Mouse (Mus musculus) limb, embryonic 15.5 days (tissue): Measurements from ENCODE around the gene Il11ra1. TPM values are rescaled to one million over a fixed set of nuclear protein-coding genes. Genes with fewer than 3 reads are reported as not detected.
A peak's percentile ranks its signal among the peaks of the same experiment; 100 is the strongest.
"Not testable (repeated sequence)": the region's sequence is repeated elsewhere in the genome, so short reads cannot be mapped to it uniquely, and the experiment has no call there.

Experiments used
- ATAC-seq: fragments of 200-750 bp; cut with Nextera tagmentation; 2 replicates; pipeline ENCODE4 v1.8.0; 2017; ENCODE audit warnings: low read depth, moderate TSS enrichment; ENCODE audit not compliant: insufficient number of reproducible peaks, low FRiP score, low TSS enrichment
- H3K27ac ChIP-seq: fragments of 300-500 bp; sonication (generic); 2 replicates; pipeline ENCODE4 v1.5.1; 2015; ENCODE audit warnings: moderate library complexity, mild to moderate bottlenecking, inconsistent platforms
- H3K27me3 ChIP-seq: fragments of 300-500 bp; sonication (generic); 2 replicates; pipeline ENCODE4 v1.6.1; 2015; ENCODE audit warnings: inconsistent platforms
- H3K36me3 ChIP-seq: fragments of 300-500 bp; sonication (generic); 2 replicates; pipeline ENCODE4 v1.6.1; 2015; ENCODE audit warnings: inconsistent platforms
- H3K4me1 ChIP-seq: fragments of 300-500 bp; sonication (generic); 2 replicates; pipeline ENCODE4 v1.6.1; 2015; ENCODE audit warnings: inconsistent platforms
- H3K4me2 ChIP-seq: fragments of 300-500 bp; sonication (generic); 2 replicates; pipeline ENCODE4 v1.6.1; 2015; ENCODE audit warnings: mild to moderate bottlenecking, inconsistent platforms
- H3K4me3 ChIP-seq: fragments of 300-500 bp; sonication (generic); 2 replicates; pipeline ENCODE4 v1.5.1; 2015; ENCODE audit warnings: mild to moderate bottlenecking, inconsistent platforms
- H3K9ac ChIP-seq: fragments of 300-500 bp; sonication (generic); 2 replicates; pipeline ENCODE4 v1.6.1; 2015; ENCODE audit warnings: inconsistent platforms
- H3K9me3 ChIP-seq: fragments of 300-500 bp; sonication (generic); 2 replicates; pipeline ENCODE4 v1.6.1; 2016; ENCODE audit warnings: inconsistent platforms
- WGBS: fragments of 180-500 bp; shearing (Covaris S2); methylation state at CpG from one replicate; pipeline ENCODE4 v1.1.7; 2015; 5-methylcytosine and 5-hydroxymethylcytosine counted together
- polyA plus RNA-seq: library from polyadenylated mRNA; unstranded; fragments of >200 nt; fragmentation: Nextera tagmentation; extraction: Ambion mirVana; gene quantifications from 2 replicates; pipeline ENCODE4 v1.2.1, GENCODE M21; 2015

The Il11ra1 gene
- 431 and 444 TPM in 2 replicates for polyA plus RNA-seq

DNA sequence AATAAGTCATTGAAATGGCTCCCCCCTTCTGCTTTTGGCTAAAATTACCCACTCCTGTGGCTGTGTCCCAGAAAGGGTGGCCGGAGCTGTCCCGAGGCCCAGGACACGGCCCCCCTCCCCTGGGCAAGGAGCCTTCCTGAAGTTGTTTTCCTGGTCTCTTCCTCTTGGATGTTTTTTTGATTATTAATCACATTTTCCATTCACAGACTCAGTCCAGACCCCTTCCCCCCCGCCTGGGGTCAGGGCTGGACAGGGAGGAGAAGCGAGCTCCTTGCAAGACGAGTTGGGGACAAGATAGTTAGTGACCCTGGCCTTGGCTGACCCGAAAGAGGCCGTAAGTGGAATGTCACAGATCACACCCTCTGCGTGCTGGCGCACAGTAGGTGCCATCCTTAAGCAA lies at the start of gene Il11ra1:
Gene Il11ra1 (plus strand): TSS at position 207 of the 400 bp plus-strand sequence.
- not testable (repeated sequence) for H3K4me1 ChIP-seq, H3K27ac ChIP-seq, ATAC-seq, H3K9ac ChIP-seq, H3K4me3 ChIP-seq, H3K9me3 ChIP-seq, H3K4me2 ChIP-seq, H3K36me3 ChIP-seq
- 82% methylated on average over 10 of the region's 10 CpGs for WGBS
- peaks cover 16% of the 10 kb centered on the region for H3K27me3 ChIP-seq

DNA sequence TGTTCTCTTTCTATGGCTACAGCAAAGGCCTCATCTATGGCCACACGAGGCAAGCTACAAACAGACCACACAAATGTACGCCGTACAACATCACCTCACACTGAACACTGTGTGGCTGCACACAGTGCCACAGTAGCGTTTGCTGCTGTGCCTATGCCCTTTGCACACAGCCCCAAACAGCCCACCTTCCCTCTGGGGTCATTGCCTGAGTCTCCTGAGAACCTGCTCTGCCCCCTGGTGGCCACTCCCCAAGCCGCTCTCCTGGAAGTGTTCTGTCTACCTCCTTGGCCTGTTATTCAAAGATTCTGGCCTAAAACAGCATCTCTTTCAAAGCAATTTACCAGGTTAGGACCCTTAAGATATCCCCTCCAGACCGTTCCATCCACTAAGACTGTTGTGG lies 46.5 kb upstream of the Il11ra1 start:
- WGBS: 45% methylated on average over 6 of the region's 6 CpGs
- ATAC-seq: no peak

DNA sequence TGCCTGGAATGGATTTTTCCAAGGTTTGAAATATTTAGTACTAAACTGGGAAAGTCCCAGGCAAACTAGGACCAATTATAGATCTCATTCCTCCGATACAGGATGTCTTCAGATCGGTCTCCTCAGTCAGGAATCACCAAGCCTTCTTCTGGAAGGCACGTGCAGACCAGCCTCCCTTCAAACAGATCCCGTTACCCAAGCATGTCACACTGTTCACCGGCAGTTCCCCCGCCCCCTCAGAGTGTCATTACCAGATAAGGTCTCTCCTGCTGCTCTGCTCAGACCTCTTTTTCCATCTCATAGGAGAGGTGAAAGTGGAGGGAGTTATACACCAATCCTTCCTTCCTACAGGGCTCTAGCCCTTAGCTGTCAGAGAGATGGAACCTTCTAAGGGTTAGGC lies 46.1 kb upstream of the Il11ra1 start:
- Histone ChIP-seq H3K27me3 (peaks cover 49% of the 10 kb centered on the region), H3K9ac (no peak overlapping the region)
- 57% methylated on average over 6 of the region's 6 CpGs for WGBS

More for the DNA sequence above, 46.5 kb upstream of the Il11ra1 start:
- H3K4me1 ChIP-seq: peaks cover 5% of the 10 kb centered on the region
- H3K27me3 ChIP-seq: peaks cover 47% of the 10 kb centered on the region
- no peaks in the 10 kb centered on the region for H3K9me3 ChIP-seq
- H3K9ac ChIP-seq: no peak overlapping the region
- no peak overlapping the region for H3K4me2 ChIP-seq
- H3K4me3 ChIP-seq: no peak overlapping the region
- H3K36me3 ChIP-seq: no peaks in the 10 kb centered on the region
- no peak overlapping the region for H3K27ac ChIP-seq

DNA sequence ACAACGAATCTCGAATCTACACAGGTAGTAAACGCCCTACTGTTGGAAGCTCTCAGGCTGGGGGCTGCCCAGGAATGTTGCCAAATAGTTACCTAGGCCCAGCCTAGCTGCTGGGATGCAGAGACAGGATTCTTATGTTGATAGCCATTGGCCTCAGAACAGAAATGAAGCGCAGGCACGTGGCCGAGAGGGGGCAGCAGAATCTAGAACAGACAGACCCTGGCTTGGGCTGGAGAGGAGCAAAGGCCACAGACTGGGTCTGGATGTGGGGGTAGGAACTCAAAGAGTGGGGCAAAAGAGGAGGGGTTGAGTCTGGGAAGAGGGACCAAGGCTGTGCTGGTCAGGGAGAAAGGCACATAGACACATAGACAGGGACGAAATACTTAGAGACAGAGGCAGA lies 45.6 kb upstream of the Il11ra1 start:
- peaks cover 14% of the 10 kb centered on the region for H3K4me1 ChIP-seq
- no peak overlapping the region for H3K27ac ChIP-seq
- H3K9ac ChIP-seq: no peak overlapping the region
- no peak for ATAC-seq
- 13% methylated on average over 7 of the region's 7 CpGs for WGBS
- H3K27me3 ChIP-seq: peaks cover 53% of the 10 kb centered on the region
- no peaks in the 10 kb centered on the region for H3K9me3 ChIP-seq
- H3K36me3 ChIP-seq: no peaks in the 10 kb centered on the region
- no peak overlapping the region for H3K4me2 ChIP-seq
- no peak overlapping the region for H3K4me3 ChIP-seq

More for the DNA sequence above, 46.1 kb upstream of the Il11ra1 start:
- Histone ChIP-seq H3K4me3 (no peak overlapping the region), H3K4me2 (no peak overlapping the region), H3K27ac (no peak overlapping the region), H3K36me3 (no peaks in the 10 kb centered on the region), H3K4me1 (peaks cover 10% of the 10 kb centered on the region), H3K9me3 (no peaks in the 10 kb centered on the region)
- ATAC-seq: no peak

DNA sequence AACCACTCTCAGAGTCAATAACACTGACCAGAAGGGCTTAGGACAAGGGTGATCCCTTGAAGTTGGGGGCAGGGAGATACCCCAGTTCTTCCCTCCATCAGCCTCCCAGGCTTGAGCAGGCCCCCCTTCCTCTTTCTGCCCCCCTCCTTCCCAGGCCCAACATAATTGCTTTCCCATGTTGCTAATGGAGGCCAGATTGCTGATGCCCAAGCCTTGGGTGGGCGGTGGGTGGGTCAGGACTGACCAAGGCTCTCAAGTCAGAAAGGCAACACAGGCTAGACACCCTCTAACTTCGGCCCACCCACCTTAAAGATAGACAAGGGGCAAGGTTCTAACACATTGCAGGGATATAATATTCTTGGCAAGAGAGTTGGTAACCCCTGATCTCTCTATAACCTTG lies 44.3 kb upstream of the Il11ra1 start:
- Histone ChIP-seq H3K9me3 (no peaks in the 10 kb centered on the region), H3K27me3 (peaks cover 58% of the 10 kb centered on the region), H3K9ac (no peak overlapping the region), H3K4me3 (no peak overlapping the region), H3K4me2 (no peak overlapping the region), H3K36me3 (no peaks in the 10 kb centered on the region), H3K4me1 (peaks cover 25% of the 10 kb centered on the region), H3K27ac (no peak overlapping the region)
- 63% methylated on average over 2 of the region's 2 CpGs for WGBS
- no peak for ATAC-seq

DNA sequence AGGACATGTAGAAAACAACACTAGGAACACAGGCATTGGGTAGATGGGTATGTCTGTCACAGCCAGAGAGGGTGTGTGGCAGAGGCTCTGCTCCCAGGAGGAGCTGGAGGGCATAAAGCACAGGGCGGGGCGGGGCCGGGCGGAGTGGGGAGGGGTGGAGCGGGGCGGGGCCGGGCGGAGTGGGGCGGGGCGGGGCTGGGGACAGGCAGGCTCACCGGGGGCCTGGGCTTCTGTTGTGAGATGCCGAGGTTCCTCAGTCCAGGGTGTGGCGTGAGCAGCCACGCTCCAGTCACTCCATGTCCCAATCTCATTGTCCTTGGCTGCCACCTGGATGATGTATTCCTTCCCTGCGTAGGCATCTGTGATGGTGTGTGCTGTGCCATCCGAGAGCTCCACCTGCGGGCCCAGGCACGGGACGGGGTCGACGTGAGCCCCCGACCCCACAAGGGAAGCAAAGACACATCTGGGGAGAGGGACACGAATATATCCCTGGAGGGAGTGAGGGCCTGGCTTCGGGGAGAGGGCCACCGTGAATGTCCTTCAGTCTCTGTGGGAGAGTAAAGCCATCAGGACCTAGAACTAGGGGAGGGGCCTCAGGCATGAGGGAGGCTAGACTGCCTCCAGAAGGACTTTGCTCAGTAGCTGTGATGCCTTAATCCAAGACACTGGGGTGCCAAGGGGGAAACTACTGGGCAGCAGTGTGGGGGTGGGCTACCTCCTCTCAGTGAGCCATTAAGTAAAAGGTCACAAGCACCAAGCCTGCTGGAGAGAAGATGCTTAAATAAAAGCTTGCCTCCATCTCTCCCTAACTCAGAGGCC lies 41.0 kb upstream of the Il11ra1 start:
- no peak for ATAC-seq
- H3K4me3 ChIP-seq: no peak overlapping the region
- H3K36me3 ChIP-seq: no peaks in the 10 kb centered on the region
- no peak overlapping the region for H3K27ac ChIP-seq
- peaks cover 68% of the 10 kb centered on the region for H3K27me3 ChIP-seq
- H3K4me2 ChIP-seq: no peak overlapping the region
- peaks cover 51% of the 10 kb centered on the region for H3K4me1 ChIP-seq
- WGBS: 13% methylated on average over 25 of the region's 25 CpGs
- H3K9me3 ChIP-seq: no peaks in the 10 kb centered on the region
- no peak overlapping the region for H3K9ac ChIP-seq

DNA sequence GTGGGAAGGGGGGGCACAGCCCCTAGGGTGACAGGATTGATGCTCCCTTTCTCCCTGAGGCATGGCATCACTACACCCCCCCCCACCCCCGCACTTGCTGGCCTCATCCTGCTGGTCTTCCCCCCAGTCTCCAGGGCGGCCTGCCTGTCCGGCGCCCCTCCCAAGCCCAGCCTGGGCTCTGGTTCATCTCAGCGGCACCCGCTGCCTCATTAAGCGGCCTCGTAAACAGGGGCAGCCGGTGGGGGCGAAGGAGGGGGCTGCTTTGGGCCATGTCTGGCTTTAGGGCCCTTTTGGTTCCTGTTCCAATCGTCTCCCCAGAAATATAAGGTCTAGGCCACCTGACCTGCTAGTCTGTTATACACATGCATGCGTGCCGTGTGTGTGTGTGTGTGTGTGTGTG lies 40.2 kb upstream of the Il11ra1 start:
- 28% methylated on average over 13 of the region's 13 CpGs for WGBS

DNA sequence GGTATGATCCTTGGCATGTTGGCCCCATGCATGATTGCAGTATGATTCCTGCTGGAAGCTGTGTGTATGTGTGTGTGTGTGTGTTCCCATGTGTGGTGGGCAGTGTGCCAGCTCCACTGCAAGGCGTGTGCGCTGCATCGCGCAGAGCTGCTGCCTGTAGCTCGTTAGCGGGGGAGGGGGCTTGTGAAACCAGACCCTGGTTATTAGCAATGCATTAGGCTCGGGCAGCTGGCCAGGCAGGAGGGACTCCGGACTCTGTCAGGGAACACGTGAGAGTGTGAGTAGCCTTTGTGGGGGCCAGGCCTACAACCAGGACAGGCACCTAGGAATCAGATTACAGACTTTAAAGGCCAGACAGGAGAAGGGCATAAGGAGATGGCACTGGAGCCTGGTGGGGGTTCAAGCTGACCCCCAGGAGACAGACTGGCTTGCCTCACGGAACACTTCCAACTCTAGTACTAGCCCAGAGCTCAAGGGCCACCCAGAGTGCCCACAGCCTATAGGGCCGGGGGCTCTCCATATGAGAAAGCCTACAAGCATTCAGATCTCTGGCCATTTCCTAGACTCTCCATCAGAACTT lies 38.8 kb upstream of the Il11ra1 start:
- H3K9ac ChIP-seq: no peak overlapping the region
- ATAC-seq: peak; percentile 21; the same call in 1 of the 2 replicates
- no peak overlapping the region for H3K27ac ChIP-seq
- H3K36me3 ChIP-seq: no peaks in the 10 kb centered on the region
- peaks cover 67% of the 10 kb centered on the region for H3K27me3 ChIP-seq
- H3K4me1 ChIP-seq: peaks cover 68% of the 10 kb centered on the region
- 18% methylated on average over 11 of the region's 11 CpGs for WGBS
- no peak overlapping the region for H3K4me3 ChIP-seq
- H3K4me2 ChIP-seq: no peak overlapping the region
- no peaks in the 10 kb centered on the region for H3K9me3 ChIP-seq

More for the DNA sequence above, 40.2 kb upstream of the Il11ra1 start:
- Histone ChIP-seq H3K9ac (no peak overlapping the region), H3K9me3 (no peaks in the 10 kb centered on the region), H3K4me1 (peaks cover 56% of the 10 kb centered on the region), H3K4me2 (no peak overlapping the region), H3K27ac (no peak overlapping the region), H3K36me3 (no peaks in the 10 kb centered on the region), H3K27me3 (peaks cover 69% of the 10 kb centered on the region), H3K4me3 (no peak overlapping the region)
- no peak for ATAC-seq

DNA sequence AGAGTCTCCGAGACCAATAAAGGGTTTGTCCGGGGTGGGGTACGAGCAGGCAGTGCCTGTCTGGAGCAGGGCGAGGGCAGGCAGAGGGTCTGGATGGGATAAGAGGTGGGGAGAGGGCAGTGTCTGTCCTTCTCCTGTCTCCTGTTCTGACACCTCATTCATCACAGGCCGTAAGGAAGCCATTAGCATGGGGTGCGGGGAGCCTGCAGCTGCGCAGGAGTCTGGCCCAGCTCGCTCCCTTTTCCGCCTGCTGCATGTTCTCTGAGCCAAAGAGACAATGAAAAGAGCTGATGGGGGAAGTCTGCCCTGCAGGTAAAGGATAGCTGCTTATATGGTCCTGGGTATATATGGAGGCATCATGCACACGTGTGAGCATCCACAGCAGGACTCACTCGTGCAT lies 37.1 kb upstream of the Il11ra1 start:
- Histone ChIP-seq H3K4me2 (no peak overlapping the region), H3K4me1 (peaks cover 71% of the 10 kb centered on the region), H3K4me3 (no peak overlapping the region), H3K27ac (no peak overlapping the region), H3K9ac (no peak overlapping the region), H3K27me3 (peaks cover 58% of the 10 kb centered on the region), H3K9me3 (no peaks in the 10 kb centered on the region), H3K36me3 (no peaks in the 10 kb centered on the region)
- no peak for ATAC-seq
- 36% methylated on average over 11 of the region's 11 CpGs for WGBS

DNA sequence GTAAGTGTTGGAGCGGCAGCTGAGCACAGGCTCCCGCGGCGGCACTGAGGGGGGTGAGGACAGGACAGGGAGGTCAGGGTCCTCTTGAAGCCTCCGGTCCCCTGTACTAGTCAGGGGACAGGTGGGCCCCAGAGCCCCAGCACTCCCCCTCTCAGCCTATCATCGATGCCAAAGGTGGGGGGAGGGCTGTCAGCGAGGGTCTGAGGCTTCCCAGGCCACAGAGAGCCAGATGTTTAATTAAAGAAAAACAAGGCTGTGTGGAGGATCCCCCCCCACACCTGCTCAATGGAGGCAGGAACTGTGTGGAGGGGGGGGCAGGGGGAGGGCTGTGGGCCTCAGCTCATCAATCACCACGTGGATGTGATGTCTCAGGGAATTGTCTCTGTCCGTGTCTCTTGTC lies 36.2 kb upstream of the Il11ra1 start:
- no peak for ATAC-seq
- H3K27me3 ChIP-seq: peaks cover 58% of the 10 kb centered on the region
- H3K27ac ChIP-seq: no peak overlapping the region
- no peaks in the 10 kb centered on the region for H3K36me3 ChIP-seq
- 21% methylated on average over 9 of the region's 9 CpGs for WGBS
- H3K4me1 ChIP-seq: peaks cover 63% of the 10 kb centered on the region
- no peaks in the 10 kb centered on the region for H3K9me3 ChIP-seq
- no peak overlapping the region for H3K4me3 ChIP-seq
- no peak overlapping the region for H3K9ac ChIP-seq
- H3K4me2 ChIP-seq: no peak overlapping the region

DNA sequence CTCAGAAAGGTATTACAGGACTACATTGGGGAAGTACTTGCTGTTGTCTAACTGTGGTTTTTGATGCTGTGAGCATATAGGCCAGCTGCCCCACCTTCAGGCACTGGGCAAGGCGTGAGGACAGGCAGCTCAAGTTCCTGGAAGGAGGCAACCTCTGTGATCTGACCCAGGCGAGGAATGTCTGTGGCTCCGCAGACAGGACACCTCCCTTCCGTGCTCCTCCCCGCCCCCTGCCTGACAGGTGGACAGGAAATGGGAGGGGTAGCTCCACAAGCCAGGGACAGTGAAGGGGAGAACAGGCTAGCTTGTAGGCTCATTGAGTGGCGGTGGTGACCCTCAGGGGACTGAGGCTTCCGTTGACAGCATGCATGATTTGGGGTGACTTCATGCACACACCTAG lies 35.3 kb upstream of the Il11ra1 start:
- H3K9me3 ChIP-seq: no peaks in the 10 kb centered on the region
- no peak overlapping the region for H3K27ac ChIP-seq
- ATAC-seq: no peak
- no peak overlapping the region for H3K9ac ChIP-seq
- no peak overlapping the region for H3K4me2 ChIP-seq
- H3K4me3 ChIP-seq: no peak overlapping the region
- peaks cover 54% of the 10 kb centered on the region for H3K4me1 ChIP-seq
- H3K36me3 ChIP-seq: no peaks in the 10 kb centered on the region
- WGBS: 22% methylated on average over 7 of the region's 7 CpGs
- H3K27me3 ChIP-seq: peaks cover 60% of the 10 kb centered on the region

DNA sequence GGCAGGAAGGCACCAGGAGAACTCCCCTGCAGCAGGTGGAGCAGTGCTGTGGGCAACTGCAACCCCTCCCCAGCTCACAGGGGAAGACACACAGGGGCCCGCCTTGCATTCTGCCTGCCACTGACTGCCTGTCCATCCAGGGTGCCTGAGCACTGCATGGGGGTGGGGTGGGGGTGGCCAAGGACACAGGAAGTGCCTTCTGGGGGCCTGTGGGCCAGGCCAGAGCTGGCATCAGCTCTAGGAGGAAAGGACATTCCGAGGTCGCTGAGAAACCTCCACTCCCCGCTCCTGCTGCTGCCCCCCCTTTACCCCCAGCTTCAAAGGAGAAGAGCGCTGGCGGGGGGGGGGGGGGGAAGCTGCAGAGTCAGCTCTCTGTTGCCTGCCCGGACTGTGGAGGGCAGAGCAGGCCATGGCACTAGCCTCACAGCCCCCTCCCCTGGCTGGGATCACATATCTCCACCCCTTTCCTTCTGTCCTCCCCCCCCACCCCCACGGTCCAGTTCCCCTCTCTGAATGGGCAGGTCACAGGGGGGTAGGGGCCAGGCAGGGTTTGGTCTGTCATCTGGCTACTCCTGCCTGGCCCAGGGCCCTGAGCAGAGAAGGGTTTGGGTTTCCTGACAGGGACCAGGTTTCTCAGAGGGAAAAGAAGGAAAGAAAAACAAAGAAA lies 34.6 kb upstream of the Il11ra1 start:
- Histone ChIP-seq H3K9me3 (no peaks in the 10 kb centered on the region), H3K27ac (no peak overlapping the region), H3K4me3 (no peak overlapping the region), H3K36me3 (no peaks in the 10 kb centered on the region), H3K4me2 (no peak overlapping the region), H3K9ac (no peak overlapping the region), H3K4me1 (peaks cover 49% of the 10 kb centered on the region), H3K27me3 (peaks cover 61% of the 10 kb centered on the region)
- WGBS: 4% methylated on average over 3 of the region's 8 CpGs
- ATAC-seq: no peak
